Mouse (Mus musculus) cerebellum, adult 11 months (tissue): ENCODE measurements around the gene Zfp867.

Source experiments
- DNase-seq: peaks from one replicate; pipeline ENCODE4 v3.0.0; 2022

The Zfp867 gene

GRCm38 (mm10) chr11:59472326-59472677, at the start of gene Zfp867:
Gene Zfp867, minus strand, starts transcription at chr11:59472474.
- DNase-seq: peak; percentile 84

- no peak for DNase-seq
Measured at GRCm38 (mm10) chr11:59519741-59520495, 47.6 kb upstream of the Zfp867 start.

GRCm38 (mm10) chr11:59518226-59518625, 46.0 kb upstream of the Zfp867 start:
- DNase-seq: no peak

- DNase-seq: no peak
Measured at GRCm38 (mm10) chr11:59517441-59517840, 45.2 kb upstream of the Zfp867 start.

GRCm38 (mm10) chr11:59514789-59515188, 42.5 kb upstream of the Zfp867 start:
- no peak for DNase-seq

- DNase-seq: no peak
Measured at GRCm38 (mm10) chr11:59514381-59514780, 42.1 kb upstream of the Zfp867 start.

GRCm38 (mm10) chr11:59513556-59513955, 41.3 kb upstream of the Zfp867 start:
- no peak for DNase-seq

GRCm38 (mm10) chr11:59512733-59513132, 40.5 kb upstream of the Zfp867 start:
- no peak for DNase-seq

- no peak for DNase-seq
Measured at GRCm38 (mm10) chr11:59511558-59511957, 39.3 kb upstream of the Zfp867 start.

GRCm38 (mm10) chr11:59506713-59507074, 34.4 kb upstream of the Zfp867 start:
- no peak for DNase-seq

GRCm38 (mm10) chr11:59505839-59506712, 33.8 kb upstream of the Zfp867 start:
- peak; percentile 74 for DNase-seq

- DNase-seq: peak; percentile 60
Measured at GRCm38 (mm10) chr11:59505351-59505838, 33.1 kb upstream of the Zfp867 start.

- no peak for DNase-seq
Measured at GRCm38 (mm10) chr11:59501978-59502700, 29.9 kb upstream of the Zfp867 start.

GRCm38 (mm10) chr11:59497747-59498146, 25.5 kb upstream of the Zfp867 start:
- DNase-seq: no peak

- DNase-seq: no peak
Measured at GRCm38 (mm10) chr11:59496672-59497310, 24.5 kb upstream of the Zfp867 start.

GRCm38 (mm10) chr11:59486222-59486621, 13.9 kb upstream of the Zfp867 start:
- DNase-seq: no peak

- DNase-seq: no peak
Measured at GRCm38 (mm10) chr11:59485641-59486040, 13.4 kb upstream of the Zfp867 start.

GRCm38 (mm10) chr11:59483212-59483611, 10.9 kb upstream of the Zfp867 start:
- DNase-seq: no peak

- no peak for DNase-seq
Measured at GRCm38 (mm10) chr11:59477240-59477639, 5.0 kb upstream of the Zfp867 start.

GRCm38 (mm10) chr11:59471413-59472325, 605 bp downstream of the Zfp867 start:
- DNase-seq: no peak

GRCm38 (mm10) chr11:59460459-59460858, 11.8 kb downstream of the Zfp867 start:
- no peak for DNase-seq

- DNase-seq: no peak
Measured at GRCm38 (mm10) chr11:59458973-59459372, 13.3 kb downstream of the Zfp867 start.
